Comparison of ENCODE assay signal across 8 mouse cellular contexts in the genomic region with DNA sequence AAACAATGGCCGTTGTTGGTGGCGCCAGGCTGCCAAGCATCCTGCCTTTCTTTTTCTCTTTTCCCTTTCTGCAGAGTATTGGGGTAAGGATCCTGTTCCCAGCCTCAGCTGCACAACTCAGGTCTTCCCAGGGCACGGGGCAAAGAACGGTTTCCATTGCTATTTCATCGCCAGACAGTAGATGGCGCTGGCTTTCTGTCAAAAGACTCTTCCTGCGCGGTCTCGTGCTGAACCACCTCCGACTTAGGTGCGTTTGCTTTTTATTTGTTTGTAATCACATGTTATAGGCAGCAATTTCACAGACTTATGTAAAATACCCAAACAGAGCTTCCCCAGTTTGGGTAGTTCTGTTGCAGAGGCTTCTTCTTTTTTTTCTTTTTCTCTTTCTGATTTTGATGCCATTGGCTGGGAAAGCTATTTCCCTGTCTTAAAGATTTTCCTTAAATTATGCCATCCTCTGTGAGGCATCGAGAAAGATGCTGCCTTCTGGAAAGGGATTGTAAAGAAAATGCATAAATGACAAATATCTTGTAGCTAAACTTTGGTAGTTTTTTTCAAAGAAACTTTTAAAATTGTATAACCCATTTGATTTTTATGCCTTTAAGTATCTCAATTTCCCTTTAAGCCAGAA.
A peak's percentile ranks its signal among the peaks of the same experiment; 100 is the strongest.
DNase-seq lines count a peak whose midpoint lies in the region; ATAC-seq and TF ChIP-seq lines count a peak whose summit lies in the region.

No protein-coding gene starts in this region.

- peak; percentile 67; the same call in 1 of the 2 replicates for TF ChIP-seq CTCF in spleen, adult 2 months (IDR thresholded peaks at IDR 0.05; ENCODE audit: extremely low read depth, insufficient read depth, insufficient read length, insufficient replicate concordance)

- H3K4me1 ChIP-seq in intestine, embryonic 14.5 days (replicated peaks; ENCODE audit: control insufficient read depth, insufficient read depth, low read length): no peaks in the 10 kb centered on the region
- H3K4me1 ChIP-seq in midbrain, embryonic 11.5 days (ENCODE audit: control insufficient read depth, insufficient read depth, low read length): no peaks in the 10 kb centered on the region
- no peaks in the 10 kb centered on the region for H3K4me1 ChIP-seq in spleen, adult 2 months (ENCODE audit: control insufficient read depth, insufficient read depth, insufficient read length)

- peak overlapping the region; percentile 48 for H3K4me2 ChIP-seq in intestine, embryonic 14.5 days (ENCODE audit: low read length)
- no peak overlapping the region for H3K4me2 ChIP-seq in midbrain, embryonic 11.5 days

- H3K27ac ChIP-seq in intestine, embryonic 14.5 days (ENCODE audit: low read depth): no peak overlapping the region
- no peak overlapping the region for H3K27ac ChIP-seq in midbrain, embryonic 11.5 days (ENCODE audit: low read depth, low read length)
- H3K27ac ChIP-seq in spleen, adult 2 months (ENCODE audit: insufficient read depth, low read length): no peak overlapping the region

- intact Hi-C loops in left cerebral cortex, postnatal 25 days (cut with DNase I): loop anchor here (2.0 to 5.0 kb wide), 3 partner anchors 211 to 1538 kb away; no protein-coding TSS in a partner anchor

- H3K9ac ChIP-seq in intestine, embryonic 14.5 days (ENCODE audit: low read length): no peak overlapping the region
- no peak overlapping the region for H3K9ac ChIP-seq in midbrain, embryonic 11.5 days (ENCODE audit: low read length)

- no peak for TF ChIP-seq POLR2A in spleen, adult 2 months (IDR thresholded peaks at IDR 0.05; ENCODE audit: low read depth, low read length)

- H3K36me3 ChIP-seq in intestine, embryonic 14.5 days (ENCODE audit: control insufficient read depth, insufficient read depth, low read length): no peaks in the 10 kb centered on the region
- no peaks in the 10 kb centered on the region for H3K36me3 ChIP-seq in midbrain, embryonic 11.5 days (ENCODE audit: control insufficient read depth, insufficient read depth, low read length)
- no peaks in the 10 kb centered on the region for H3K36me3 ChIP-seq in spleen, adult 2 months (ENCODE audit: control insufficient read depth, insufficient read depth, low read length)

- H3K9me3 ChIP-seq in intestine, embryonic 14.5 days (ENCODE audit: control insufficient read depth, low read length): no peaks in the 10 kb centered on the region
- no peaks in the 10 kb centered on the region for H3K9me3 ChIP-seq in midbrain, embryonic 11.5 days (ENCODE audit: control insufficient read depth, low read length)

- no peak for ATAC-seq in intestine, embryonic 14.5 days (replicated peaks; ENCODE audit: low FRiP score, low TSS enrichment, low read depth)
- ATAC-seq in midbrain, embryonic 11.5 days (ENCODE audit: low FRiP score): peak; percentile 79

- 3% methylated on average over 12 of the region's 12 CpGs for WGBS in intestine, embryonic 14.5 days
- WGBS in midbrain, embryonic 11.5 days: 3% methylated on average over 12 of the region's 12 CpGs
- WGBS in spleen, adult 2 months: 5% methylated on average over 12 of the region's 12 CpGs

- peak; percentile 51 for DNase-seq in urinary bladder, postnatal 14 days (ENCODE audit: low spot score)
- DNase-seq in urinary bladder, postnatal 10 days (ENCODE audit: low spot score): no peak
- DNase-seq in cerebellum, postnatal 4 days (ENCODE audit: low spot score in 2 of 2): peak; percentile 44 to 75
- DNase-seq in gastrocnemius, postnatal 25 days: peak; percentile 13
- peak; percentile 86 for DNase-seq in intestine, embryonic 14.5 days (ENCODE audit: low spot score)
- DNase-seq in left cerebral cortex, postnatal 25 days (ENCODE audit: low spot score in 2 of 2): peak; percentile 73 to 78
- peak; percentile 94 for DNase-seq in midbrain, embryonic 11.5 days (ENCODE audit: low spot score, missing footprints)
- DNase-seq in spleen, adult 2 months (ENCODE audit: low read depth in 1 of 2, low spot score in 2 of 2): peak; percentile 3 to 31

- H3K27me3 ChIP-seq in intestine, embryonic 14.5 days (replicated peaks; ENCODE audit: control insufficient read depth, insufficient read depth, low read length): no peaks in the 10 kb centered on the region
- H3K27me3 ChIP-seq in midbrain, embryonic 11.5 days (ENCODE audit: control insufficient read depth, insufficient read depth, low read length): no peaks in the 10 kb centered on the region
- no peaks in the 10 kb centered on the region for H3K27me3 ChIP-seq in spleen, adult 2 months (ENCODE audit: control insufficient read depth, insufficient read depth, low read length)

- 0 out of 2 replicates have a peak overlapping the region, but pooled peaks have one; percentile 8 for H3K4me3 ChIP-seq in intestine, embryonic 14.5 days (ENCODE audit: low read depth, low read length)
- no peak overlapping the region for H3K4me3 ChIP-seq in midbrain, embryonic 11.5 days (ENCODE audit: low read depth, low read length)
- no peak overlapping the region for H3K4me3 ChIP-seq in spleen, adult 2 months (ENCODE audit: extremely low read depth, insufficient read depth, insufficient read length)
